Mouse (Mus musculus): ENCODE results near the gene Hist1h3a. TPM values are rescaled to one million over a fixed set of nuclear protein-coding genes. Genes with fewer than 3 reads are reported as not detected.
"Not testable (repeated sequence)": the region's sequence is repeated elsewhere in the genome, so short reads cannot be mapped to it uniquely, and the experiment has no call there.

The Hist1h3a gene
- polyA plus RNA-seq, 1 experiment from 2014 or later = 4.7 TPM

DNA sequence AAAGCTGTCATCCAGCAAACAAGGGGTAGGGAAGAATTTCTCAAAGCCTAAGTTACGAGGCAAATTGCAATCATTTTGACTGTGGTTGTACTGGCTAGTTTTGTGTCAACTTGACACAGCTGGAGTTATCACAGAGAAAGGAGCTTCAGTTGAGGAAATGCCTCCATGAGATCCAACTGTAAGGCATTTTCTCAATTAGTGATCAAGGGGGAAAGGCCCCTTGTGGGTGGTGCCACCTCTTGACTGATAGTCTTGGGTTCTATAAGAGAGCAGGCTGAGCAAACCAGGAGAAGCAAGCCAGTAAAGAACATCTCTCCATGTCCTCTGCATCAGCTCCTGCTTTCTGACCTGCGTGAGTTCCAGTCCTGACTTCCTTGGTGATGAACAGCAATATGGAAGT, 7.4 kb upstream of the Hist1h3a start, which contains the start of gene Trim38:
Gene Trim38 (plus strand): TSS at position 301 of the 400 bp plus-strand sequence.
- H3K36me3 ChIP-seq (ENCODE audit: control insufficient read depth, insufficient read depth, low read length); H3K9me3 ChIP-seq (replicated peaks; ENCODE audit: control insufficient read depth, low read length); H3K4me2 ChIP-seq (ENCODE audit: low read length); DNase-seq (ENCODE audit: low spot score); H3K9ac ChIP-seq (ENCODE audit: low read length); H3K4me1 ChIP-seq (ENCODE audit: control insufficient read depth, insufficient read depth, low read length); H3K27me3 ChIP-seq (replicated peaks; ENCODE audit: control insufficient read depth, insufficient read depth, low read length); H3K27ac ChIP-seq (ENCODE audit: low read depth, low read length); ATAC-seq; H3K4me3 ChIP-seq (ENCODE audit: low read depth, low read length): not testable (repeated sequence)
- WGBS = 78% methylated on average over 2 of the region's 2 CpGs

DNA sequence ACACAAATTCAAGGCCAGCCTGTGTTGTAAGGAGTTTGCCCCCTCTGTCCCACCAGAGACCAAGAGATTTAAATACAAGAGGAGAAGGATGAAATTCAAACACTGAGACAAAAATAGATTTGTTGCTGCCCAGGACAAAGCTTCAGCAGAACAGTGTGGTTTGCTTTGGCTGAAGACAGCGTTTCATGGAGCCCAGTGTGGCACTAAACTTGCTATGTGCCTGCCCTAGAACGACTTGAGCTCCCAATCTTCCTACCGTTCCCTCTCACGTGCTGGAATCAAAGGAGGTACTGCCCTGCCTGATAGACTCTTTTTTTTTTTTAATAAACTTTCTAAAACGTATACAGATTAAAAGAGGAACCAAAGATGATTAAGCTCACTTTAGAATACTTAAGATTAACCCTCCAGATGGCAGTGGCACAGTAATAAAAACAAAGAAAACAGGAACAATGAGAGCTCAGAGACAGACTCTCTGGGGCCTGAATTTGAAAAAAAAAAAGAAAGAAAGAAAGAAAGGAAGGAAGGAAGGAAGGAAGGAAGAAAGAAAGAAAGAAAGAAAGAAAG, 6.7 kb upstream of the Hist1h3a start:
- Histone ChIP-seq H3K27ac (ENCODE audit: low read depth, low read length) (no peak overlapping the region), H3K4me3 (ENCODE audit: low read depth, low read length) (no peak overlapping the region), H3K4me2 (ENCODE audit: low read length) (no peak overlapping the region), H3K4me1 (ENCODE audit: control insufficient read depth, insufficient read depth, low read length) (peaks cover 8% of the 10 kb centered on the region), H3K9me3 (replicated peaks; ENCODE audit: control insufficient read depth, low read length) (no peaks in the 10 kb centered on the region), H3K36me3 (ENCODE audit: control insufficient read depth, insufficient read depth, low read length) (no peaks in the 10 kb centered on the region), H3K27me3 (replicated peaks; ENCODE audit: control insufficient read depth, insufficient read depth, low read length) (no peaks in the 10 kb centered on the region), H3K9ac (ENCODE audit: low read length) (no peak overlapping the region)
- 31% methylated on average over 5 of the region's 5 CpGs for WGBS
- DNase-seq (ENCODE audit: low spot score) (no peak), ATAC-seq (no peak)

GRCm38 (mm10) chr13:23766772-23767171, 4.6 kb upstream of the Hist1h3a start:
- Histone ChIP-seq H3K36me3 (ENCODE audit: control insufficient read depth, insufficient read depth, low read length) (no peaks in the 10 kb centered on the region), H3K9ac (ENCODE audit: low read length) (no peak overlapping the region), H3K4me2 (ENCODE audit: low read length) (no peak overlapping the region), H3K4me3 (ENCODE audit: low read depth, low read length) (no peak overlapping the region), H3K4me1 (ENCODE audit: control insufficient read depth, insufficient read depth, low read length) (peaks cover 16% of the 10 kb centered on the region), H3K27ac (ENCODE audit: low read depth, low read length) (no peak overlapping the region), H3K9me3 (replicated peaks; ENCODE audit: control insufficient read depth, low read length) (no peaks in the 10 kb centered on the region), H3K27me3 (replicated peaks; ENCODE audit: control insufficient read depth, insufficient read depth, low read length) (no peaks in the 10 kb centered on the region)
- ATAC-seq (no peak), DNase-seq (ENCODE audit: low spot score) (no peak)

GRCm38 (mm10) chr13:23765172-23765513, 3.0 kb upstream of the Hist1h3a start:
- Histone ChIP-seq H3K27ac (ENCODE audit: low read depth, low read length) (no peak overlapping the region), H3K36me3 (ENCODE audit: control insufficient read depth, insufficient read depth, low read length) (no peaks in the 10 kb centered on the region), H3K9me3 (replicated peaks; ENCODE audit: control insufficient read depth, low read length) (no peaks in the 10 kb centered on the region), H3K4me1 (ENCODE audit: control insufficient read depth, insufficient read depth, low read length) (peaks cover 24% of the 10 kb centered on the region), H3K4me3 (ENCODE audit: low read depth, low read length) (no peak overlapping the region), H3K4me2 (ENCODE audit: low read length) (no peak overlapping the region), H3K9ac (ENCODE audit: low read length) (no peak overlapping the region), H3K27me3 (replicated peaks; ENCODE audit: control insufficient read depth, insufficient read depth, low read length) (no peaks in the 10 kb centered on the region)
- ATAC-seq (no peak), DNase-seq (ENCODE audit: low spot score) (no peak)
- WGBS = 57% methylated on average over 1 of the region's 1 CpGs

- Histone ChIP-seq H3K9ac (ENCODE audit: low read length) (peak overlapping the region; percentile 76), H3K9me3 (replicated peaks; ENCODE audit: control insufficient read depth, low read length) (no peaks in the 10 kb centered on the region), H3K4me3 (ENCODE audit: low read depth, low read length) (peak overlapping the region; percentile 53), H3K4me1 (ENCODE audit: control insufficient read depth, insufficient read depth, low read length) (peaks cover 27% of the 10 kb centered on the region), H3K36me3 (ENCODE audit: control insufficient read depth, insufficient read depth, low read length) (no peaks in the 10 kb centered on the region), H3K27me3 (replicated peaks; ENCODE audit: control insufficient read depth, insufficient read depth, low read length) (no peaks in the 10 kb centered on the region), H3K4me2 (ENCODE audit: low read length) (peak overlapping the region; percentile 89), H3K27ac (ENCODE audit: low read depth, low read length) (peak overlapping the region; percentile 89; the same call in 1 of the 2 replicates)
- DNase-seq (ENCODE audit: low spot score) = no peak
- no peak for ATAC-seq
- WGBS = 33% methylated on average over 12 of the region's 12 CpGs
These were observed 2.4 kb upstream of the Hist1h3a start for GRCm38 (mm10) chr13:23764324-23765171.

DNA sequence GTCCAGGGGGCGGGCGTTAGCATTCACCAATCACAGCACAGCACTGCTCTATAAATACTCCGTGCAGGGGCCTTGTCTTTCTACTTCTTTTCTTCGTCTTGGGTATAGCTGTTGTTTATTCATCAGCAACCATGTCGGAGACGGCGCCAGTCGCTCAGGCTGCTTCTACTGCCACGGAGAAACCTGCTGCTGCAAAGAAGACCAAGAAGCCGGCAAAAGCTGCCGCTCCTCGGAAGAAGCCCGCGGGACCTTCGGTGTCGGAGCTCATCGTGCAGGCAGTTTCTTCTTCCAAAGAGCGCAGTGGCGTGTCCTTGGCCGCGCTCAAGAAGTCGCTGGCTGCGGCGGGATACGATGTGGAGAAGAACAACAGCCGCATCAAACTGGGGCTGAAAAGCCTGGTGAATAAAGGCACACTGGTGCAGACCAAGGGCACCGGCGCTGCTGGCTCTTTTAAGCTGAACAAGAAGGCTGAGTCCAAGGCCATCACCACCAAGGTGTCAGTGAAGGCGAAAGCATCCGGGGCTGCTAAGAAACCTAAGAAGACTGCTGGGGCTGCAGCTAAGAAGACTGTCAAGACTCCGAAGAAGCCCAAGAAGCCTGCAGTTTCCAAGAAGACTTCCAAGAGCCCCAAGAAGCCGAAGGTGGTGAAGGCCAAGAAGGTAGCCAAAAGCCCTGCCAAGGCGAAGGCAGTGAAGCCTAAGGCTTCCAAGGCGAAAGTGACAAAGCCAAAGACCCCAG, 1.6 kb upstream of the Hist1h3a start, which contains the start of gene Hist1h1a:
Gene Hist1h1a (plus strand): TSS at position 81 of the 738 bp plus-strand sequence.
- DNase-seq (ENCODE audit: low spot score) (peak; percentile 97), ATAC-seq (peak; percentile 71)
- H3K36me3 ChIP-seq (ENCODE audit: control insufficient read depth, insufficient read depth, low read length) = no peaks in the 10 kb centered on the region
- peak within 1 kb of the TSS; percentile 89 for H3K4me2 ChIP-seq (ENCODE audit: low read length)
- H3K27ac ChIP-seq (ENCODE audit: low read depth, low read length) = peak within 1 kb of the TSS; percentile 89
- H3K27me3 ChIP-seq (replicated peaks; ENCODE audit: control insufficient read depth, insufficient read depth, low read length) = no peaks in the 10 kb centered on the region
- H3K9ac ChIP-seq (ENCODE audit: low read length) = peak within 1 kb of the TSS; percentile 76
- WGBS = 3% methylated on average over 34 of the region's 34 CpGs
- H3K4me1 ChIP-seq (ENCODE audit: control insufficient read depth, insufficient read depth, low read length) = peaks cover 27% of the 10 kb centered on the region
- H3K4me3 ChIP-seq (ENCODE audit: low read depth, low read length) = peak within 1 kb of the TSS; percentile 53
- no peaks in the 10 kb centered on the region for H3K9me3 ChIP-seq (replicated peaks; ENCODE audit: control insufficient read depth, low read length)

DNA sequence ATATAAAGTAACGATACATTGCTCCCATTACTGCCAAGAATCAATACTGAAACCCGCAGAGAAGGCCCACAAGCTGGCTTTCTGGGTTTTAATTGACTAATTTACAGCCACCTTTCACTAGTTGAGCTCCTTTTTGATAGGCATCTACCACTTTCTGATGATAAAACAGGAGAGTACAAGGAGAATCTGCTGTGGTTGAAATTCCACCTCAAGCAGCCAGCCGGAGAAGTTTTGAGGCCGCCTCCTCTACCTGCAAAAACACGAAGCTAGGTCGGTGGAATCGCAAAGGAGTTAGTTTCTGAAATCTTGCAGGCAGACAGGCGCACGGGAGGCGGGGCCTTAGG, 1.0 kb upstream of the Hist1h3a start:
- ATAC-seq = no peak
- WGBS = 1% methylated on average over 10 of the region's 10 CpGs
- H3K36me3 ChIP-seq (ENCODE audit: control insufficient read depth, insufficient read depth, low read length) = no peaks in the 10 kb centered on the region
- H3K27me3 ChIP-seq (replicated peaks; ENCODE audit: control insufficient read depth, insufficient read depth, low read length) = no peaks in the 10 kb centered on the region
- peaks cover 27% of the 10 kb centered on the region for H3K4me1 ChIP-seq (ENCODE audit: control insufficient read depth, insufficient read depth, low read length)
- DNase-seq (ENCODE audit: low spot score) = no peak
- peak overlapping the region; percentile 89 for H3K4me2 ChIP-seq (ENCODE audit: low read length)
- peak overlapping the region; percentile 21; the same call in 1 of the 2 replicates for H3K9ac ChIP-seq (ENCODE audit: low read length)
- peak overlapping the region; percentile 53 for H3K4me3 ChIP-seq (ENCODE audit: low read depth, low read length)
- H3K27ac ChIP-seq (ENCODE audit: low read depth, low read length) = peak overlapping the region; percentile 88
- no peaks in the 10 kb centered on the region for H3K9me3 ChIP-seq (replicated peaks; ENCODE audit: control insufficient read depth, low read length)

GRCm38 (mm10) chr13:23760972-23761864, 968 bp downstream of the Hist1h3a start, which contains the start of gene Hist1h4a:
Hist1h4a (minus strand) TSS chr13:23761230.
- Histone ChIP-seq H3K36me3 (ENCODE audit: control insufficient read depth, insufficient read depth, low read length) (no peaks in the 10 kb centered on the region), H3K4me1 (ENCODE audit: control insufficient read depth, insufficient read depth, low read length) (peaks cover 31% of the 10 kb centered on the region), H3K9ac (ENCODE audit: low read length) (peak within 1 kb of the TSS; percentile 64), H3K4me2 (ENCODE audit: low read length) (peak within 1 kb of the TSS; percentile 89), H3K27ac (ENCODE audit: low read depth, low read length) (peak within 1 kb of the TSS; percentile 88), H3K4me3 (ENCODE audit: low read depth, low read length) (peak within 1 kb of the TSS; percentile 53), H3K27me3 (replicated peaks; ENCODE audit: control insufficient read depth, insufficient read depth, low read length) (no peaks in the 10 kb centered on the region), H3K9me3 (replicated peaks; ENCODE audit: control insufficient read depth, low read length) (no peaks in the 10 kb centered on the region)
- peak; percentile 80 for ATAC-seq
- peak; percentile 99 for DNase-seq (ENCODE audit: low spot score)
- under 1% methylated on average over 67 of the region's 72 CpGs for WGBS
